Mouse (Mus musculus) forebrain, embryonic 10.5 days (tissue): Measurements from ENCODE around the gene Rgl2. TPM values are rescaled to one million over a fixed set of nuclear protein-coding genes. Genes with fewer than 3 reads are reported as not detected.
"Not testable (repeated sequence)": the region's sequence is repeated elsewhere in the genome, so short reads cannot be mapped to it uniquely, and the experiment has no call there.

Experiments
- DNase-seq: peaks from one replicate; pipeline ENCODE4 v3.0.0-alpha.2; 2017; ENCODE audit warnings: low spot score; ENCODE audit errors: extremely low spot score
- H3K27ac ChIP-seq: fragments of 300-500 bp; sonication (generic); 2 replicates; pipeline ENCODE4 v1.5.1; 2016; ENCODE audit warnings: mild to moderate bottlenecking
- H3K27me3 ChIP-seq: fragments of 300-500 bp; sonication (generic); 2 replicates; pipeline ENCODE4 v1.6.1; 2016; ENCODE audit warnings: mild to moderate bottlenecking; ENCODE audit not compliant: poor library complexity, severe bottlenecking
- H3K36me3 ChIP-seq: fragments of 300-500 bp; sonication (generic); replicated peaks from 2 replicates; pipeline ENCODE4 v1.6.1; 2016; ENCODE audit warnings: mild to moderate bottlenecking, moderate library complexity
- H3K4me1 ChIP-seq: fragments of 300-500 bp; sonication (generic); 2 replicates; pipeline ENCODE4 v1.6.1; 2016
- H3K4me3 ChIP-seq: fragments of 300-500 bp; sonication (generic); 2 replicates; pipeline ENCODE4 v1.5.1; 2016; ENCODE audit warnings: mild to moderate bottlenecking, moderate library complexity
- H3K9me3 ChIP-seq: fragments of 300-500 bp; sonication (generic); 2 replicates; pipeline ENCODE4 v1.6.1; 2016; ENCODE audit warnings: mild to moderate bottlenecking, moderate library complexity
- WGBS: fragments of 180-500 bp; shearing (Covaris S2); methylation state at CpG from one replicate; pipeline ENCODE4 v1.1.7; 2016; 5-methylcytosine and 5-hydroxymethylcytosine counted together
- polyA plus RNA-seq: library from polyadenylated mRNA; unstranded; fragments of >200 nt; fragmentation: Nextera tagmentation; extraction: Ambion mirVana; gene quantifications from 2 replicates; pipeline ENCODE4 v1.2.1, GENCODE M21; 2016

The Rgl2 gene
- polyA plus RNA-seq, 1 experiment from 2014 or later = 46.7 TPM

DNA sequence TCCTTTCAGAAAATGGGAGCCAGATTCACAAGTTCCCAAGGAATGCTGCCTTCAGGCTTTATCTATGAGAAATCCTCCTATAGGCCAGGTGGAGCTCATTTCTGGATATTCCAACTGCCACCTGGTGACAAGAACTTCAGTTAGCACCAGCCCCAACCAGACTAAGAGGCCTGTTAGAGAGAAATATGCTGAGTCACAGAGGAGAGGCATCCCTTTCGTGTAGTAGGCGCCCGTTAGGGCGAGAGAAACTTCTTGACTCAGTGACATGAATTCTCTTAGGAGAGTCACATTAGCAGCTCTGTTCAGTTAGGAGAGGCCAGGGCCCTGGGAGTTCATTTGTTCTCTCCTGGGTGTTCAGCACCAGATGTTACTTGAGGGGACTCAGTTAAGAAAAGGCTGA, 29.7 kb upstream of the Rgl2 start:
- Histone ChIP-seq H3K27me3 (no peaks in the 10 kb centered on the region), H3K9me3 (no peaks in the 10 kb centered on the region), H3K27ac (no peak overlapping the region), H3K4me1 (peaks cover 4% of the 10 kb centered on the region), H3K36me3 (no peaks in the 10 kb centered on the region), H3K4me3 (no peak overlapping the region)
- no peak for DNase-seq
- WGBS = 86% methylated on average over 4 of the region's 4 CpGs

DNA sequence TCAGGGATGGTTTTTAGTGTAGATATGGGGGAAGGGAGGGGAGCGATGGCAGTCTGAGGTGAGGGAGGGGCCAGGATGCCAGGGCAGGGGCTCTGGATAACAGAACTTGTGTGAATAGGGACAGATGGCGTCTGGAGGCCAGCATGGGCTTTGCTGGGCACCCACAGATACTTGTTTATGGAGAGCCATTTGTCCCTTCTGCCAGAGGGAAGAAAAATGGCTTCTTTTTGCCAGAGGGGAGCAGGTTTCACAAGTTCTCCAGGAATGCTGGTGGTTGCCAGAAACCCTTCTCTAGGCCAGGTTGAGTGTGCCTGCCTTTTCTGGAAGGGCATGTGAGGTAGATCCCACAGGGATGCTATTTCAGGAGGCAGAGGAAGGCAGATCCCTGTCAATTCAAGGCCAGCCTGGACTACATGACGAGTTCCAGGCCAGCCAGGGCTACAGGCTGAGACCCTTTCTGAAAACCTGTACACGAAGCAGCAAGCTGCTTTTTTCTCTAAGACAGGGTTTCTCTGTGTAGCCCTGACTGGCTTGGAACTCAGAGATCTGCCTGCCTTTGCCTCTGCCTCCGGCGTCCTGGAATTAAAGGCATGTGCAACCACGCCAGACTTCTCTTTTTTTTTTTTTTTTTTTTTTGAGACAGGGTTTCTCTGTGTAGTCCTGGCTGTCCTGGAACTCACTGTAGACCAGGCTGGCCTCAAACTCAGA, 28.9 kb upstream of the Rgl2 start:
- peaks cover 9% of the 10 kb centered on the region for H3K4me1 ChIP-seq
- no peak overlapping the region for H3K4me3 ChIP-seq
- H3K9me3 ChIP-seq = no peaks in the 10 kb centered on the region
- H3K36me3 ChIP-seq = no peaks in the 10 kb centered on the region
- no peak overlapping the region for H3K27ac ChIP-seq
- no peak for DNase-seq
- no peaks in the 10 kb centered on the region for H3K27me3 ChIP-seq
- 81% methylated on average over 7 of the region's 7 CpGs for WGBS

DNA sequence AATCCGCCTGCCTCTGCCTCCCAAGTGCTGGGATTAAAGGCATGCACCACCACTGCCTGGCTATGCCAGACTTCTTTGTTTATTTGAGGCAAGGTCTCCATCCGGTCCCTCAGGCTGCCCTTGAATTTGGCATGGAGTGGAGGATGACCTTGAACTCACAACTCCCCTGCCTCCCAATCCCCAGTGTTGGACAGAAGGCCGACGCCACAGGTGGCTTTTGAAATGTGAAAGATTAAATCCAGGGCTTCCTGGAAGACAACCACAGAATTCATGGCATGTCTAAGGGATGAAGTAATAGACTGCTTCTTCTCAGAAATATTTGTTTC, 28.4 kb upstream of the Rgl2 start:
- DNase-seq = no peak
- 86% methylated on average over 4 of the region's 4 CpGs for WGBS
- Histone ChIP-seq H3K36me3 (no peaks in the 10 kb centered on the region), H3K27ac (no peak overlapping the region), H3K27me3 (no peaks in the 10 kb centered on the region), H3K4me1 (peaks cover 9% of the 10 kb centered on the region), H3K4me3 (no peak overlapping the region), H3K9me3 (no peaks in the 10 kb centered on the region)

DNA sequence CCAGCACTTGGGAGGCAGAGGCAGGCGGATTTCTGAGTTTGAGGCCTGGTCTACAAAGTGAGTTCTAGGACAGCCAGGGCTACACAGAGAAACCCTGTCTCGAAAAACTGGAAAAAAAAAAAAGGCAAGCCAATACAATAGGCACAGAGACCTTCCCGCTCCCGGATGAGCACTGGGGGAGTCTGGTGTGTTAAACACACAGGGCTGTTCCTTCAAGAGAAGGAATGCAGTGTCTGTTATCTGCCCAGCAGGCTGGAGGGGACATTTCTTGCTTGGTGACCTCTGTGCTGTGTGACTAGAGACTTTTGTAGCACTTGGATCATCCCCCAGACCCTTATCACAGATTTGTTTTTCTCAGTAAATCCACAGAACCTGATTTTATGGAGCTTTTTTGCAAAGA, 27.7 kb upstream of the Rgl2 start:
- Histone ChIP-seq H3K4me3 (no peak overlapping the region), H3K9me3 (no peaks in the 10 kb centered on the region), H3K27me3 (no peaks in the 10 kb centered on the region), H3K36me3 (no peaks in the 10 kb centered on the region), H3K4me1 (peaks cover 9% of the 10 kb centered on the region), H3K27ac (no peak overlapping the region)
- WGBS = 81% methylated on average over 4 of the region's 4 CpGs
- no peak for DNase-seq

DNA sequence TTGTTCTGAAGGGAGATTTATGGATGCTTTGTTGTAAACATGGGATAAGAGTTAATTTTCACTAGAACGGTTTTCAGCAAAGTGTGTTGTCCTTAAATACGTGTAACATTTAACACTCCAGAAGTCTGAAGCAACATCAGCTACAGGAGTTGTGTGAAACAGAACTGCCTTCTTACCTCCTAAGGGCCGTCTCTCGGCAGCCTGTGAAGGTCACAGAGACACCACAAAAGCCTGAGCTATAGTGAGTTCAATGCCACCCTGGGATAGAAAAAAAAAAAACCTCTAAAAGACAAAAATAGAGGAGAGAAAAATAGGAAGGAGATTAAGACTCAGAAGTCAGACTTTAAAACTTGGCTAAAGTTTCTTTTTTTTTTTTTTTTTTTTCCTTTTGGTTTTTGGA, 27.3 kb upstream of the Rgl2 start:
- no peaks in the 10 kb centered on the region for H3K9me3 ChIP-seq
- no peaks in the 10 kb centered on the region for H3K27me3 ChIP-seq
- H3K4me3 ChIP-seq = no peak overlapping the region
- 90% methylated on average over 4 of the region's 4 CpGs for WGBS
- no peak overlapping the region for H3K27ac ChIP-seq
- H3K4me1 ChIP-seq = peaks cover 9% of the 10 kb centered on the region
- no peaks in the 10 kb centered on the region for H3K36me3 ChIP-seq
- DNase-seq = no peak

DNA sequence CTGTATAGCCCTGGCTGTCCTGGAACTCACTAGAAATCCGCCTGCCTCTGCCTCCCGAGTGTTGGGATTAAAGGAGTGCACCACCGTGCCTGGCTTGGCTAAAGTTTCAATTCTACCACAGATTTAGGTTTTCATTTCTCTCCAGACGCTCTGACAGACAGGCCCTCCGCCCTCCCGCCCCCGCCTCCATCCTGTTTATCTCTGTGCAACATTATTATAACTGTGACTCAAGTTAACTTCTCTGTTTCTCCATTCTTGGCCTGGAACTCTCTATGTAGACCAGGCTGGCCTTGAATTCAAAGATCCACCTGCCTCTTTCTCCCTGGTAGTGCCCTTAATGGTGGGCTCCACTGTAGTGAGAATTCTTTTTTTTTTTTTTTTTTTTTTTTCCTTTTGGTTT, 26.9 kb upstream of the Rgl2 start:
- WGBS = 91% methylated on average over 7 of the region's 7 CpGs
- Histone ChIP-seq H3K9me3 (no peaks in the 10 kb centered on the region), H3K27ac (no peak overlapping the region), H3K27me3 (no peaks in the 10 kb centered on the region), H3K4me3 (no peak overlapping the region), H3K36me3 (no peaks in the 10 kb centered on the region), H3K4me1 (peaks cover 9% of the 10 kb centered on the region)
- no peak for DNase-seq

DNA sequence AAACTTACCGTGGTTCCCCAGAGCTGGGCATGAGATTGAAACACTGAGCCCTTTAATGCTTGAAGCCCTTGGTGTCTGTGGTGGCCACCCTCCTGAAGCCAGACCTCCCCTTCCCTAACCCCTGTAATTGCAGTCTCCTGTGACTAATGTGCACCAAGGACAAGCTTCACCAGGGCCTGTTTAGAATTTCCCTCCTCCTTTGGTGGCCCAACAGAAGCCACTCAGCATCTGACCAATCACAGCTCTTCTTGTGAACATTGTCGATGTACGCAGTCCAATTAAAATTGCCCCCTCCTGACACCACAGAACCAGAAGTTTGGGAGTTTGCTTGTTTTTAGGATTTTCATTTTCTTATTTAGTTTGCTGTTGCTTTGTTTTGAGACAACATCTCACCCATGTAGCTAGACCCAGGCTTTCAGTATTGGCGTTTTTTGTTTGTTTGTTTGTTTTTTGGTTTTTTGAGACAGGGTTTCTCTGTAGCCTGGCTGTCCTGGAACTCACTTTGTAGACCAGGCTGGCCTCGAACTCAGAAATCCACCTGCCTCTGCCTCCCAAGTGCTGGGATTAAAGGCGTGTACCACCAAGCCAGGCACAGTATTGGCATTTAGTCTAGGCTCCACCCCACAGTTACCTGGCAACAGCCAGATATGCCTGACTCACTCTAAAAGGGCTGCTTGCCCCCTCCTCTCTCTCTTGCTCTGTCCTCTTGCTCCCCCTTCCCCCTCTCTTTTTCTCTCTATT, 25.3 kb upstream of the Rgl2 start:
- not testable (repeated sequence) for H3K4me3 ChIP-seq, H3K27ac ChIP-seq, H3K9me3 ChIP-seq, DNase-seq, H3K27me3 ChIP-seq, H3K36me3 ChIP-seq
- WGBS = 77% methylated on average over 6 of the region's 6 CpGs
- H3K4me1 ChIP-seq = peaks cover 24% of the 10 kb centered on the region

- H3K9me3 ChIP-seq, H3K27ac ChIP-seq, H3K36me3 ChIP-seq, DNase-seq, H3K4me3 ChIP-seq, H3K27me3 ChIP-seq: not testable (repeated sequence)
- WGBS = 34% methylated on average over 4 of the region's 4 CpGs
- H3K4me1 ChIP-seq = peaks cover 28% of the 10 kb centered on the region
These were observed 24.5 kb upstream of the Rgl2 start, which contains the start of gene Platr17 for GRCm38 (mm10) chr17:33904835-33905234. Gene Platr17 (plus strand): TSS chr17:33905135.

GRCm38 (mm10) chr17:33908331-33909076, 20.8 kb upstream of the Rgl2 start:
- H3K9me3 ChIP-seq = no peaks in the 10 kb centered on the region
- no peak for DNase-seq
- H3K4me3 ChIP-seq = peak overlapping the region; percentile 95
- peaks cover 53% of the 10 kb centered on the region for H3K4me1 ChIP-seq
- 1% methylated on average over 44 of the region's 44 CpGs for WGBS
- H3K36me3 ChIP-seq = peaks cover 32% of the 10 kb centered on the region
- H3K27ac ChIP-seq = peak overlapping the region; percentile 94
- no peaks in the 10 kb centered on the region for H3K27me3 ChIP-seq

DNA sequence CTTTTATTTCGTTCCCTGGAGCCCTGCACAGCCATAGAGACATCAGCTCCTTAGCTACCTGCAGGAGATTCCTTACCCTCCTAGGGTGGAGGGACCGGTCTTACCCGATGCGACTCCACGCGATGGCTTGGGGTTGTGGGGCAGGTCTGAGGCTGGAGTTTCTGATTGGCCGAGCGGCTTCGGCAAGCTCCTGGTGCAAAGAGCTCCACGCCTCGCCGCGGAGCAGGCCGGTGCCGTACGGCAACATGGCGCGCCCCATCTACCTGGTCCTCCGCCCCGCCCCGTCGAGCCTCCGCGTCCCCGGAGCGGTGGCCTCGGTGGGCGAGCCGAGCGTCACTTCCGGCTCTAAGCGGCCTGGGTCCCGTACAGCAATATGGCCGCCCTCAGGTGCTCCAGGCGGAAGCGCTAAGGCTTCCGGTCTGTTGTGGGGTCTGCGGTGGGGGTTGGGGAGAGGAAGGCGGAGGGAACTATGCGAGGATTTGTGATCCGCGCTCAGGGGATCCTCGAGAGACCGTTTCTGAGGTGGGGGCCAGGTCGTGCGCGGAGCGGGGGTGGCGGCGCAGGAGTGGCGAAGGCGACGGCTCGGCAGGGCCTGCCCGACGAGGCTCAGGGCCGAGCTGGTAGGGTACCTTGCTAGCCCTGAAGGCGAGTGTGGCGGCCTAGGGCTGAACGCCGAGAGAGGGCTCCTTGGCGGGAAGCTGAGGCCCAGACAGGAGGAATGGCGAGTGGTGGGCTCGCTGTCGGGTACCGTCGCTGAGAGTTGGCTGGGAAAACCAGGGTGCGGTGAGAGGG, 20.1 kb upstream of the Rgl2 start, which contains the start of gene Daxx:
Gene Daxx, plus strand, starts transcription at position 338 of the 792 bp plus-strand sequence.
- under 1% methylated on average over 68 of the region's 68 CpGs for WGBS
- Histone ChIP-seq H3K27ac (peak within 1 kb of the TSS; percentile 94), H3K27me3 (no peaks in the 10 kb centered on the region), H3K36me3 (peaks cover 40% of the 10 kb centered on the region), H3K4me3 (peak within 1 kb of the TSS; percentile 95), H3K9me3 (no peaks in the 10 kb centered on the region), H3K4me1 (peaks cover 56% of the 10 kb centered on the region)
- DNase-seq = peak; percentile 99

DNA sequence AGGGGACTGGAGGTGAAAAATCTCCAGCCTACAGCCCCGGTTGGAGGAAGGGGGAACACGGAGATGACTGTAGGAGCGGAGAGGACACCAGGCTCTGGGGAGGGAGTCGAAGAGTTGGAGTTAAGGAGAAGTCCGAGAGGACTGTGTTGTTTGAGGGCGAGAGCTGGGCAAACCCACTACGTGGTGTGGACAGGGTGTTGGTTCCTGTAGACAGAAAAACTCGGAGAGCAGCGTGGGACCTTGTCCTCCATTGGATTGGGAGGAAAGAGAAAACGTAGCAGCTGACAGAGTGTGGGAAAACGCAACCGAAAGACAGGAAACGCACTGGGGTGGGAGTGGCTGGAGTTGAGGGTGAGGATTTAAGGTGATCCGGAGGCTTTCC, 19.5 kb upstream of the Rgl2 start:
- Histone ChIP-seq H3K27ac (peak overlapping the region; percentile 94), H3K4me1 (peaks cover 59% of the 10 kb centered on the region), H3K36me3 (peaks cover 45% of the 10 kb centered on the region), H3K9me3 (no peaks in the 10 kb centered on the region), H3K27me3 (no peaks in the 10 kb centered on the region), H3K4me3 (peak overlapping the region; percentile 95)
- DNase-seq = no peak
- 2% methylated on average over 14 of the region's 14 CpGs for WGBS

GRCm38 (mm10) chr17:33910346-33911051, 18.8 kb upstream of the Rgl2 start:
- DNase-seq = no peak
- Histone ChIP-seq H3K9me3 (no peaks in the 10 kb centered on the region), H3K27ac (peak overlapping the region; percentile 94), H3K27me3 (no peaks in the 10 kb centered on the region), H3K36me3 (peaks cover 49% of the 10 kb centered on the region), H3K4me3 (peak overlapping the region; percentile 95), H3K4me1 (peaks cover 63% of the 10 kb centered on the region)
- WGBS = 57% methylated on average over 11 of the region's 11 CpGs
